Mouse (Mus musculus) hindbrain, embryonic 12.5 days (tissue): ENCODE results near the gene Pnmal1. TPM values are rescaled to one million over a fixed set of nuclear protein-coding genes. Genes with fewer than 3 reads are reported as not detected.

Experiments used
- ATAC-seq: fragments of 200-750 bp; cut with Nextera tagmentation; 2 replicates; pipeline ENCODE4 v1.8.0; 2017; ENCODE audit warnings: moderate TSS enrichment; ENCODE audit not compliant: low FRiP score
- H3K27ac ChIP-seq: fragments of 300-500 bp; sonication (generic); 2 replicates; pipeline ENCODE4 v1.5.1; 2016; ENCODE audit warnings: mild to moderate bottlenecking
- H3K27me3 ChIP-seq: fragments of 300-500 bp; sonication (generic); 2 replicates; pipeline ENCODE4 v1.6.1; 2016; ENCODE audit warnings: mild to moderate bottlenecking
- H3K36me3 ChIP-seq: fragments of 300-500 bp; sonication (generic); 2 replicates; pipeline ENCODE4 v1.6.1; 2016; ENCODE audit warnings: mild to moderate bottlenecking
- H3K4me1 ChIP-seq: fragments of 300-500 bp; sonication (generic); 2 replicates; pipeline ENCODE4 v1.6.1; 2016
- H3K4me2 ChIP-seq: fragments of 300-500 bp; sonication (generic); replicated peaks from 2 replicates; pipeline ENCODE4 v1.6.1; 2016; ENCODE audit warnings: mild to moderate bottlenecking
- H3K4me3 ChIP-seq: fragments of 300-500 bp; sonication (generic); 2 replicates; pipeline ENCODE4 v1.5.1; 2016; ENCODE audit warnings: mild to moderate bottlenecking
- H3K9ac ChIP-seq: fragments of 300-500 bp; sonication (generic); 2 replicates; pipeline ENCODE4 v1.6.1; 2016; ENCODE audit warnings: mild to moderate bottlenecking, moderate library complexity
- H3K9me3 ChIP-seq: fragments of 300-500 bp; sonication (generic); replicated peaks from 2 replicates; pipeline ENCODE4 v1.6.1; 2016; ENCODE audit warnings: mild to moderate bottlenecking
- WGBS: fragments of 180-500 bp; shearing (Covaris S2); methylation state at CpG from one replicate; pipeline ENCODE4 v1.1.7; 2016; 5-methylcytosine and 5-hydroxymethylcytosine counted together
- polyA plus RNA-seq: library from polyadenylated mRNA; unstranded; fragments of >200 nt; fragmentation: Nextera tagmentation; extraction: Ambion mirVana; gene quantifications from 2 replicates; pipeline ENCODE4 v1.2.1, GENCODE M21; 2016

Pnmal1 gene
- polyA plus RNA-seq, 1 experiment from 2014 or later = 27.3 TPM

DNA sequence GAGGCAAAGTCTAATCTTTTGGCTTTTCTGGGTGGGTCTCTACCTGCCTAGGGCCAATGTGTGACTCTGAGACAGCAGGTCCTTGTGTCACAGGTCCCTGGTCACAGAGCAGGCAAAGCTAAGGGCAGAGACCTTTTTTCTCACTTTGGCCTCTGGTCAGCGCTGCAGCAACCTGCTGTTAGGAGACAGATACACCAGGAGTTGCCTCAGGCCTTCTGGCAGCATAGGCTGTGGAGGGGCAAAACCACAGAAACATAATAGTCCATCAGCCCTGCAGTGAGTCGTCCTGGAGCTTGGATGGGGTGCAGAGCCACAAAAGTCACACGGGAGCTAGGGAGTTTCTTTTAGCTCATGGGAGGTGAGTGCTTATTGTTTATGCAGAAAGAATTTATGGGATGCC is 40.8 kb upstream of the Pnmal1 start:
- Histone ChIP-seq H3K27ac (0 out of 2 replicates have a peak overlapping the region, but pooled peaks have one; percentile 4), H3K4me3 (no peak overlapping the region), H3K4me2 (no peak overlapping the region), H3K9ac (0 out of 2 replicates have a peak overlapping the region, but pooled peaks have one; percentile 5), H3K9me3 (no peaks in the 10 kb centered on the region), H3K36me3 (peaks cover 61% of the 10 kb centered on the region), H3K27me3 (no peaks in the 10 kb centered on the region), H3K4me1 (peaks cover 63% of the 10 kb centered on the region)
- no peak for ATAC-seq
- WGBS = 77% methylated on average over 3 of the region's 3 CpGs

DNA sequence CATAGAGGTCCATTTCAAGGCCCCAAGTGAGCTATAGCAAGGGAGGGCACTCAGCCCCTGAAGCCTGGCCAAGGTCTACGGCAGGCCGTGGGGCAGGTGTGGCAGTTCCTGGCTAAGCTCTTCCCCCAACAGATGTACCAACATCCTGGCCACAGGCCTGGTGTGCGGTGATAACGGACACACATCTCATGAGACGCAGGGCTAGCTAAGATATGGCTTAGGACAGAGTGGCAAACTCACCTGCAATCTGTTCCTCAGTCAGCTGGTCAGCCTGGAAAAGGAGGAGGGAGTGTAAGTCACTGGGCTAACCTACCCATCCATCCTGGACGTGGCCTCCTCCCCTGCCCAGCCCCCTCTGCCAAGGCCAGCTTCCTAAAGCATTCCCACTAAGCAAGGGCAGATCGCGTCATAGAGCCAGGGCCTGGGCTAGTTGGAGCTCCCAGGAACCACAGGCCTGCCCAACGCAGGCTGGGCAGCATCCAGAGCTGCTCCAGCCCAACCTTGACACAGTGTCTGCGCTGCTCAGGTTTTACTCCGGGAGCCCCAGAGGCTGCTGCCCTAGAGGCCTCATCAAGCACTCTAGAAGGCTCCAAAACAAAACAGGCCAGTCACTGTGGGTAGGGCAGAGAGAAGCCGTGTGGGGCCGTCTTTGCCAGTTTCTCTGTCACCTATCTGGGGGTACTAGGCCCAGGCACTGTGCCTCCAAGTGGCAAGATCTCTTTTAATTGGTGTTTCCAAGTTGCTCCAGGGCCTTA is 39.9 kb upstream of the Pnmal1 start:
- peak overlapping the region; percentile 50 for H3K9ac ChIP-seq
- peaks cover 63% of the 10 kb centered on the region for H3K4me1 ChIP-seq
- 0 out of 2 replicates have a peak overlapping the region, but pooled peaks have one; percentile 1 for H3K4me3 ChIP-seq
- H3K36me3 ChIP-seq = peaks cover 52% of the 10 kb centered on the region
- H3K27ac ChIP-seq = peak overlapping the region; percentile 60
- peak overlapping the region; percentile 91 for H3K4me2 ChIP-seq
- WGBS = 85% methylated on average over 13 of the region's 13 CpGs
- no peak for ATAC-seq
- H3K9me3 ChIP-seq = no peaks in the 10 kb centered on the region
- H3K27me3 ChIP-seq = no peaks in the 10 kb centered on the region

DNA sequence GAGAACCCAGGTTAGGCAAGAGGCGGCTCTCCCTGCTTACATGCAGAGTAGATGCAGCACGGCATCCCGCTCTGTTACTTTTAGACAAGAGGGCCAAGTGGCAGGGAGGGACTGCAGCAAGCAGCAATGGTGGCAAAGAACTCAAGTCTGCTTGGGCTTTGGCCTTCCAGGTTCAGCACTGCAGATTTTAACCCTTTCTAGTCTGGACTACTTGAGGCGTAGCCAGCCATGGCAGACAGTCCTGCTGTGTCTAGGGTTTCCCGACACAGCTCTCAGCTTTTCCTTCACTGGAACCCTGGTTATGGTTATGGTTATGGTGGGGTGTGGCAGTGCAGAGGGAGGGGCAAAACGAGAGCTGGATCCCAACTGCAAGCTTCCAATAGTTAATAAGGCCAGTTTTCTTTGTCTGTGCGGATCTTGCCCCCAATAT is 39.3 kb upstream of the Pnmal1 start:
- ATAC-seq = no peak
- Histone ChIP-seq H3K4me2 (peak overlapping the region; percentile 91), H3K9me3 (no peaks in the 10 kb centered on the region), H3K4me3 (no peak overlapping the region), H3K36me3 (peaks cover 46% of the 10 kb centered on the region), H3K27me3 (no peaks in the 10 kb centered on the region), H3K27ac (peak overlapping the region; percentile 60), H3K4me1 (peaks cover 63% of the 10 kb centered on the region), H3K9ac (peak overlapping the region; percentile 50)
- 82% methylated on average over 7 of the region's 7 CpGs for WGBS

DNA sequence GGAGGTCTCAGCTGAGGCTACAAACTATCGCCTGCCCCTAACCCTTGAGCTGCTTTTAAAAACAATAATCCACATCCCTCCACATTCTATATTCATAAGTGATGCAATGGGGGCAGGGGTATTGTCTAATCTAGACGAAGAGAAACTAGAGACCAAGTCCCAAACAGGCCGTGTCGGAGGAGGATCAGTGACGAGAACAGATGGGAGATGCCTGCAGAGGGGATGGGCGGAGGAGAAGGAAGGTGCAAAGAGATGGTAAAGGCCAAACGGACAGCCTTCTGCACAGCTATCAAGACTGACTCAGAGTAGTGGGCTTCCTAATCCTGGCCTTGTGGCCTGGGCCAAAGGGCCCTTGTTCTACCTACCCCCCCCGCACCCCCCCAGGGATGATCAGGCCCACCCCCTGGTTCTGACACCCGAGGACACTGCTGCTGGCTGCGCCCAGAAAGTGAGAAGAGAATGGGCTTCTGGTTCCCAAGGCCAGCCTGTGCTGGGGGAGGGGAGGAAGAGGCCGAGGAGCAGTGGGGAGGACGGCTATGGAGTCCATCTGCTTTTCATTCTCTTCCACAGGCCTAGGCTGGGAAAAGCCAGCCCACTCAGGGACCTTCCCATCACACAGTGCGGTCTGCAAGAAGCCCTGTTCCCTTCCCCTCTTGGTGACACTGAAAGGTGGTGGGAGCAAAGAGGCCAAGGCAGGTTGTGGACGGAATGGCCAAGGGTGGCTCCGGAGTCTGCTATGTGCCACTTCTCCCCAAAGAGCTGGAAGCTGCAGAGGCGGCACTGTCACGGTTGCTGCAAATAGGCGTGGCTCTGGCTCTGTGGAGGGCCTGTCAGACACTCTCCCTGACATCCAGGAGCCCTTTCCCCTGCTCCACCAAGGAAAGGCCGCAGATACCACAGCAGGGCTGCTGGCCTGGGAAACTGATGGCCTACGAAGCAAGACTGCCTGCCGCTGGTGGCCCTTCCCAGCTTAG is 38.4 kb upstream of the Pnmal1 start:
- Histone ChIP-seq H3K4me2 (peak overlapping the region; percentile 91), H3K9ac (peak overlapping the region; percentile 98), H3K27me3 (no peaks in the 10 kb centered on the region), H3K27ac (peak overlapping the region; percentile 99), H3K4me3 (peak overlapping the region; percentile 92), H3K9me3 (no peaks in the 10 kb centered on the region), H3K36me3 (peaks cover 38% of the 10 kb centered on the region), H3K4me1 (peaks cover 63% of the 10 kb centered on the region)
- no peak for ATAC-seq
- 34% methylated on average over 21 of the region's 21 CpGs for WGBS

DNA sequence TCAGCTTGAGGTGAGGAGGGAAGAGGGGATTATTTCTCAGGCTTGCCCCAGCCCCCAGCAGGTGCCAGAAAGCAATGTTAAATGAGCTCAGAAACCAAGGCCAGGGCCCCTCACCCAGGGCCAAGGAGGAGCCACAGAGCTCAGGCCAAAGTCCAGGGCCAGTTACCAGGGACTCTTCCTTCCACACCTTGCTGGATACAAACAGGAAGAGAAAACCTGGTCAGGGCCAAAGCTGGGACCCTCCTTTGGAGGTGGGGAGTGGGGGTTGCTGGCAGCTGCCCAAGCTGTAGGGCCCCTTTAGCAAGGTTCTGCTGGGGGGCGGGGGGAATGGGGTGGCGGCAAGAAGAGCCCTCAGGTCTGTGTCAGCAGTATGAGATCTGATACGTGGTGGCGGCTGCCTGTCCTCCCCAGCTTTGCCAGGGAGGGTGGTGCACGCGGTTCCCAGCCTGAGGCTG is 37.6 kb upstream of the Pnmal1 start:
- Histone ChIP-seq H3K4me3 (peak overlapping the region; percentile 92), H3K9ac (peak overlapping the region; percentile 98), H3K4me1 (peaks cover 59% of the 10 kb centered on the region), H3K9me3 (no peaks in the 10 kb centered on the region), H3K27me3 (no peaks in the 10 kb centered on the region), H3K27ac (peak overlapping the region; percentile 99), H3K36me3 (peaks cover 30% of the 10 kb centered on the region), H3K4me2 (peak overlapping the region; percentile 91)
- 53% methylated on average over 6 of the region's 6 CpGs for WGBS
- no peak for ATAC-seq

DNA sequence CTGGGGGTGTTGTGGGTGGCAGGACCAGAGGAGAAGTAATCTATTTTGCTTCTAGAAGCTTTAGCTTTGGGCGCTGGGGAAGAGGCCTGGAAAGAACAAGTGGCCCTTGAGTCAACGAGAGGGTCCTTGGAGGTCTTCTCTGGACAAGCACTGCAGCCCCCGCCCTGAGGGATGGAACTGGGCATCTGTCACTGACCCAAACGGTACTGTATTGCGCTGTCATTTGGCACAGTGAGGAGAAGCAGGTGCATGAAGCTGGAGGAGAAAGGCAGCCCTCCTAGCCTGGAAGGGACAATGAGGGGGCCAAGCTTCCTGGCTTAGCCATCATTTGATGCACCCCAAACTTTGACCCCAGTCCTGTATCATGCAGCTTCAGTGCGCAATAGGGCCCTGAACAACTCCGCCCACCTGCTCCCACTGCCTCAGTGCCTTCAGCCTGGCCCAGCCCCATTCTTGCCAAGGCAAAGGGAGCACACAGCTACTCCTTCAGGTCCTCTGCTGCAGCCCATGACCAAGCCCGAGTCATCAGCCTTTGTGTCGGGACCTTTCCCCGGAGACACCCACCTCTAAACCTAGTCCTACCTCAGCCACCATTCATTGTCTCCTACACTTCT is 37.0 kb upstream of the Pnmal1 start:
- Histone ChIP-seq H3K9me3 (no peaks in the 10 kb centered on the region), H3K27ac (peak overlapping the region; percentile 99), H3K4me1 (peaks cover 54% of the 10 kb centered on the region), H3K4me3 (peak overlapping the region; percentile 92), H3K4me2 (peak overlapping the region; percentile 91), H3K9ac (peak overlapping the region; percentile 98), H3K36me3 (peaks cover 24% of the 10 kb centered on the region), H3K27me3 (no peaks in the 10 kb centered on the region)
- 43% methylated on average over 10 of the region's 10 CpGs for WGBS
- no peak for ATAC-seq

DNA sequence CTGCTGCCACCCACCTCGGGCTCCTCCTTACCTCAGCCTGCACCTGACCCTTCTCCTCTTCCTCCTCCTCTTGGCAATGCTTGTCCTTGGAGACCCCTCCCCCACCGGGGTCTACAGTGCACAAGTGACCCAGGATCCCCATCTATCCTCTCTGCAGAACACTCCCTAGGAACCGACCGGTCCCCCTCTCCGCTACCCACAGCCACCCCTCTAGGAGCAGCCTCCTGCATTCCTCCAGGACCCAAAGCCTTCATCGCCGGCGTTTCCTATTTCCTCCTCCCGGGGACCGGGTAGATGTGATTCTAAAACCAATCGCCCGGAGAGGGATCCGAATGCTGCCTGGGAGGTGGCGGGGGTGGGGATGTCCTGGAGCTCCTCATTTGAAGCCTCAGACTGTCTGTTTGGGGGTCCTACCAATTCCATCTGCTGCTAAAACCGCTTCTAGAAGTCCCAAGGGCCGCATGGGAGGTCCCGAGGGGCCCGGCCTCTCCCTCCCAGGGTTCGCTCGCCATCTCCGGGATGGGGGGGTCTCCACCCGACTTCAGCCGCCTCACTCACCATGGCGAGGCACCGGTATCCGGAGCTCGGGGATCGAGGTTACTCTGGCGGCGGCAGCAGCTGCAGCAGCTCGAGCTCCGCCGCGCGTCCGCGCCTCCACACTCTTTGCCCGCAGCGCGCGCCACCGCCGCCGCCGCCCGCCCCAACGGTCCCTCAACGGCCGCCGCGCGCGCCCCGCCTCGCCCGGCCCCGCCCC is 36.0 kb upstream of the Pnmal1 start:
- peak overlapping the region; percentile 91 for H3K4me2 ChIP-seq
- H3K27ac ChIP-seq = peak overlapping the region; percentile 99
- no peaks in the 10 kb centered on the region for H3K27me3 ChIP-seq
- peak overlapping the region; percentile 98 for H3K9ac ChIP-seq
- H3K36me3 ChIP-seq = peaks cover 14% of the 10 kb centered on the region
- H3K4me3 ChIP-seq = peak overlapping the region; percentile 92
- H3K4me1 ChIP-seq = peaks cover 45% of the 10 kb centered on the region
- no peaks in the 10 kb centered on the region for H3K9me3 ChIP-seq
- under 1% methylated on average over 54 of the region's 57 CpGs for WGBS
- peak; percentile 6; the same call in 1 of the 2 replicates for ATAC-seq

DNA sequence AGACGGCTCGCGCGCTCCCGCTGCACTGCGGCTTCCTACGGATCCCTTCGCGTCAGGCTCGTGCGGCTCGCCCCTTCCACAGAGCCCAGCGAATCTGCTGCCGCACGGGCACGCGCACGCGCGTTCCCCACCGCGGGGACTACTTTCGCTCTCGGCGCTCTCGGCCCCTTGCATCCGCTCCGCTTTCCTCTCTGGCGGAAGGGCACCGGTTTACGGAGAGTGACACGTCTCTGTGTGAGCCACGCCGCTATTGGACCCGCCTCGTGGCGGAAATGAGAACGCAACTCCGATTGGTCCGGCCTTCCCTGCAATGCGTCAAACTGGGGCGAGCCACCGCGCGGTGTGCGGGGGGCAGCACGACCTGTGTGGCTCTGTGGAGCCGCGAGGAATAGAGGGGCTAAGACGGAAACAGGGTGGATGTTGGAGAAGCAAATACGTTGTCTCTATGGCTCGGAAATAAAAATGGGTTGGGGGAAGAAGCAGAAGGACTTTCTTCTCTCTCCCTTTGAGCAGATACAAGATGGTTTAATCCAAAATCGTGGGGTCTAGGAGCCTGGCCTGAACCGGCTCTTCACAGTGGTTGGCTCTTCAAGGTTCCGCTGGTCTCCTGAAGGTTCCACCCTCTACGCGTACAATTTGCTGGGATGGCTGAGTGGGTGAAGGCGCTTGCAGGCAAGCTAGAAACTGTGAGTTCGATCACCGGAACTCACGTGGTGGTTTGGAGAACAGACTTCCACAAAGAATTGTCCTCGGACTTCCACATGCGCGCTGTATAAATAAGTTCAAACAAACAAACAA is 35.2 kb upstream of the Pnmal1 start, which contains the start of gene Calm3:
Gene Calm3, minus strand, starts transcription at position 78 of the 798 bp plus-strand sequence.
- Histone ChIP-seq H3K9ac (peak within 1 kb of the TSS; percentile 98), H3K4me2 (peak within 1 kb of the TSS; percentile 91), H3K27me3 (no peaks in the 10 kb centered on the region), H3K9me3 (no peaks in the 10 kb centered on the region), H3K4me1 (peaks cover 37% of the 10 kb centered on the region), H3K4me3 (peak within 1 kb of the TSS; percentile 92), H3K27ac (peak within 1 kb of the TSS; percentile 99), H3K36me3 (peaks cover 6% of the 10 kb centered on the region)
- peak; percentile 93 for ATAC-seq
- WGBS = 2% methylated on average over 60 of the region's 64 CpGs

DNA sequence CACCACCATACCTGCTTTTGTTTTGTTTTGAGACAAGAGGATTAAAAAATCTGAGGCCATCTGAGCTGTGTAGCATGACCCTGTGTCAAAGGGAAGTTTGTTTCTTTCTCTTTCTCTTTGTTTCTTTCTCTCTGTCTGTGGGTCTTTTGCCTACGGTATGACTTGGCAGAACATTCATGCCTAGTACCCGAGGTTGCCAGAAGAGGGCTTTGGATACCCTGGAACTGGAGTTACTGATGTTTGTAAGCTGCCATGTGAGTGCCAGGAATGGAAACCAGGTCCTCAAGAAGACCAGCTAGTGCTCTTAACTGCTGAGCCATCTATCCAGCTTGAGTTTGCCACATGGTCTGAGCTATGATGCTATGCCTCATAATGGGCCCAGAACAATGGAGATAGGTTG is 31.1 kb upstream of the Pnmal1 start:
- 54% methylated on average over 2 of the region's 2 CpGs for WGBS
- ATAC-seq = no peak
- H3K4me2 ChIP-seq = no peak overlapping the region
- H3K9ac ChIP-seq = no peak overlapping the region
- H3K4me1 ChIP-seq = peaks cover 13% of the 10 kb centered on the region
- H3K4me3 ChIP-seq = no peak overlapping the region
- H3K36me3 ChIP-seq = no peaks in the 10 kb centered on the region
- no peaks in the 10 kb centered on the region for H3K27me3 ChIP-seq
- H3K27ac ChIP-seq = no peak overlapping the region
- no peaks in the 10 kb centered on the region for H3K9me3 ChIP-seq

DNA sequence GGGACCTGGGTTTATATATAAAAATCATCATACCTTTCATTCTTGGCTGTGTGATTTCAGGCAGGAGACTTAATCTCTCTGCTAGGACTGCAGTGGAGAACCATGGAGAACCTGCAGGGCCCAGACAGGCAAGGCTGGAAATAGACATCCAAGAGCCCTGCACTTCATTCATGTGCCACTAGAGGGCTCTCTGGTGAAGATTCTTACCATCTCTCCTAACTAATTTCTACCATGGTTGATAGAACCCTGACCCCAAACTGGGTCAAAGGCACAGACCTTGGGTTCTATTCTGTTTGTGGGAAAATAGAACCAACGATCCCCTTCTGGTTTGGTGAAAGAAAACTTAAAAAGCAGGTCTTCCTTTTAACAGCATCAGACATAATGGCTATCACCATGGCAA is 28.6 kb upstream of the Pnmal1 start:
- Histone ChIP-seq H3K4me1 (peaks cover 19% of the 10 kb centered on the region), H3K27me3 (no peaks in the 10 kb centered on the region), H3K36me3 (no peaks in the 10 kb centered on the region), H3K9ac (no peak overlapping the region), H3K4me2 (no peak overlapping the region), H3K9me3 (no peaks in the 10 kb centered on the region), H3K4me3 (no peak overlapping the region), H3K27ac (no peak overlapping the region)
- no peak for ATAC-seq
- WGBS = 8% methylated on average over 1 of the region's 1 CpGs
